Mouse (Mus musculus) spleen, postnatal 14 days (tissue): ENCODE measurements around the gene Cc2d2b.

Experiments used
- DNase-seq, 2 experiments: peaks; one replicate each; pipeline ENCODE4 v3.0.0; 2021 to 2022; ENCODE audit warnings: low spot score in 2 of 2

The Cc2d2b gene

GRCm38 (mm10) chr19:40754311-40754710 is 5.8 kb downstream of the Cc2d2b start:
- DNase-seq, result peak; percentile 62 to 80

GRCm38 (mm10) chr19:40760071-40760470 is 11.5 kb downstream of the Cc2d2b start:
- no peak for DNase-seq

- peak in 1 of 2 experiments; percentile 17 for DNase-seq
Observed at GRCm38 (mm10) chr19:40762023-40762759, 13.6 kb downstream of the Cc2d2b start.

GRCm38 (mm10) chr19:40767189-40767588 is 18.6 kb downstream of the Cc2d2b start:
- no peak for DNase-seq

- DNase-seq, result peak; percentile 51 to 59
Observed at GRCm38 (mm10) chr19:40769341-40769770, 20.8 kb downstream of the Cc2d2b start.

- DNase-seq, result no peak
Observed at GRCm38 (mm10) chr19:40788004-40788714, 39.6 kb downstream of the Cc2d2b start.

- DNase-seq, result no peak
Observed at GRCm38 (mm10) chr19:40788715-40789084, 40.1 kb downstream of the Cc2d2b start.

GRCm38 (mm10) chr19:40805176-40805737 is 56.7 kb downstream of the Cc2d2b start:
- peak in 1 of 2 experiments; percentile 0 for DNase-seq

GRCm38 (mm10) chr19:40809858-40810257 is 61.3 kb downstream of the Cc2d2b start:
- no peak for DNase-seq

GRCm38 (mm10) chr19:40811840-40812239 is 63.3 kb downstream of the Cc2d2b start:
- no peak for DNase-seq

- no peak for DNase-seq
Observed at GRCm38 (mm10) chr19:40812778-40813177, 64.2 kb downstream of the Cc2d2b start.

GRCm38 (mm10) chr19:40813385-40813784 is 64.8 kb downstream of the Cc2d2b start:
- DNase-seq, result peak; percentile 40 to 58

- DNase-seq, result no peak
Observed at GRCm38 (mm10) chr19:40815645-40816183, 67.2 kb downstream of the Cc2d2b start.

- no peak for DNase-seq
Observed at GRCm38 (mm10) chr19:40817901-40818532, 69.5 kb downstream of the Cc2d2b start.

- DNase-seq, result peak; percentile 39 to 57
Observed at GRCm38 (mm10) chr19:40818764-40819163, 70.2 kb downstream of the Cc2d2b start.

- DNase-seq, result no peak
Observed at GRCm38 (mm10) chr19:40821306-40821825, 72.8 kb downstream of the Cc2d2b start.

GRCm38 (mm10) chr19:40825636-40826035 is 77.1 kb downstream of the Cc2d2b start:
- no peak for DNase-seq

- DNase-seq, result no peak
Observed at GRCm38 (mm10) chr19:40826735-40827134, 78.2 kb downstream of the Cc2d2b start.

- DNase-seq, result no peak
Observed at GRCm38 (mm10) chr19:40830198-40830597, 81.6 kb downstream of the Cc2d2b start.

GRCm38 (mm10) chr19:40830703-40831415 is 82.3 kb downstream of the Cc2d2b start, which contains the start of gene Ccnj:
Ccnj (plus strand) TSS chr19:40831279.
- DNase-seq, result peak; percentile 82 to 90
